ENCODE assay signal across 28 mouse cellular contexts in genomic region chr6:123819951-123820350, GRCm38 (mm10). TPM values are rescaled to one million over a fixed set of nuclear protein-coding genes. Genes with fewer than 3 reads are reported as not detected.
"Had no signal": no experiment of that assay in that cellular context is flagged by ENCODE, and none has a peak within 500 bp of the region (broad histone marks: within the 10 kb centered on the region; RNA-seq: fewer than 3 reads in every experiment).

No protein-coding gene starts in this region.

- H3K9ac ChIP-seq: lung, embryonic 14.5 days; midbrain, embryonic 12.5 days; neural tube, embryonic 13.5 days; neural tube, embryonic 15.5 days had no signal

- DNase-seq: lung, adult 18-20 months; lung, embryonic 14.5 days; lung, postnatal 14 days; lung, postnatal 36 days; midbrain, embryonic 14.5 days; retina, postnatal 1 day; right cerebral cortex, adult 18-20 months; right cerebral cortex, postnatal 25 days; right cerebral cortex, postnatal 4 days; spleen, adult 18-20 months; thymus, adult 18-20 months; thymus, postnatal 14 days; thymus, postnatal 36 days had no signal

- H3K27me3 ChIP-seq: midbrain, embryonic 12.5 days; neural tube, embryonic 13.5 days; neural tube, embryonic 15.5 days had no signal

- H3K9me3 ChIP-seq: neural tube, embryonic 15.5 days had no signal

- H3K27ac ChIP-seq: macrophage; midbrain, embryonic 10.5 days; midbrain, embryonic 12.5 days; neural tube, embryonic 13.5 days; neural tube, embryonic 15.5 days had no signal

- ATAC-seq: midbrain, embryonic 16.5 days had no signal

- H3K36me3 ChIP-seq: midbrain, embryonic 10.5 days; midbrain, embryonic 12.5 days; neural tube, embryonic 13.5 days; neural tube, embryonic 15.5 days had no signal

- H3K4me1 ChIP-seq: midbrain, embryonic 10.5 days; midbrain, embryonic 12.5 days; neural tube, embryonic 13.5 days; neural tube, embryonic 15.5 days had no signal

- H3K4me3 ChIP-seq: midbrain, embryonic 10.5 days; midbrain, embryonic 12.5 days; myocyte; neural tube, embryonic 13.5 days; neural tube, embryonic 15.5 days had no signal

- H3K4me2 ChIP-seq: lung, embryonic 14.5 days; midbrain, embryonic 12.5 days; neural tube, embryonic 13.5 days; neural tube, embryonic 15.5 days had no signal

RNA-seq across cellular contexts. Expression of gene Vmn2r25, which starts 33.3 kb away (rescaled TPM):
- total RNA-seq: megakaryocyte, adult 5-6 weeks; megakaryocyte-erythroid progenitor cell, adult 5-6 weeks had no signal
- polyA plus RNA-seq: lung, embryonic 14.5 days; lung, embryonic 16.5 days; macrophage; midbrain, embryonic 10.5 days; midbrain, embryonic 12.5 days; midbrain, embryonic 14.5 days; midbrain, embryonic 16.5 days; myocyte; neural tube, embryonic 11.5 days; neural tube, embryonic 13.5 days; neural tube, embryonic 15.5 days; small intestine, adult 2 months; stomach, embryonic 14.5 days; stomach, embryonic 16.5 days; thymus, postnatal 0 days had no signal

RNA-seq across cellular contexts. Expression of gene Vmn2r24, which starts 41.3 kb away (rescaled TPM):
- total RNA-seq: megakaryocyte, adult 5-6 weeks; megakaryocyte-erythroid progenitor cell, adult 5-6 weeks had no signal
- polyA plus RNA-seq: lung, embryonic 14.5 days; lung, embryonic 16.5 days; macrophage; midbrain, embryonic 10.5 days; midbrain, embryonic 12.5 days; midbrain, embryonic 14.5 days; midbrain, embryonic 16.5 days; myocyte; neural tube, embryonic 11.5 days; neural tube, embryonic 13.5 days; neural tube, embryonic 15.5 days; small intestine, adult 2 months; stomach, embryonic 14.5 days; stomach, embryonic 16.5 days; thymus, postnatal 0 days had no signal
